Mouse (Mus musculus): ENCODE data around the gene Olfr695. TPM values are rescaled to one million over a fixed set of nuclear protein-coding genes. Genes with fewer than 3 reads are reported as not detected.

The Olfr695 gene
- not detected in 2 replicates for polyA plus RNA-seq (2012)

GRCm38 (mm10) chr7:106716296-106716695, at the start of gene Olfr695:
Gene Olfr695, minus strand, starts transcription at chr7:106716396.

GRCm38 (mm10) chr7:106755297-106755696, 39.1 kb upstream of the Olfr695 start, which contains the start of gene Olfr698:
Gene Olfr698, minus strand, starts transcription at chr7:106755397.

DNA sequence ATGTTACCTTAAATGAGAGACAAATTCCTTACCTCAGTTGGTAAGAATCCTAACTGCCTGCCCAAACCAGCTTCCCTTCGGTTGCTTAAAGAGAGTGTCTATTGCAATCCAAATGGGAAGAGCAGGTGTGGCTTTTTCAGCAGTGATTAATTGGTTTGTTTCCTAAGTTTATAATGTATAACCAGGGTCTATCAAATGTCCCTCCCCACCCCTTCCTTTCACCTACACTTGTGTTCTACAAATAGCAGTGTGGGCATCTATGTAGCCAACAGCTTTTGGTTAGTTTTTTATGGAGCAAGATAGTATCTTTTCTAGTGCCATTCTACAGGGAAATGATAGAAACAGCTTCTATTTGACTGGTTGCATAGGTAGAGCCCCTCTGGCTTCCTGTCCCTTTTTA, 26.1 kb upstream of the Olfr695 start, which contains the start of gene Olfr697:
Olfr697 (minus strand) TSS at position 101 of the 400 bp plus-strand sequence.

GRCm38 (mm10) chr7:106691714-106692113, 24.5 kb downstream of the Olfr695 start, which contains the start of gene Olfr694:
Gene Olfr694, minus strand, starts transcription at chr7:106691814.

GRCm38 (mm10) chr7:106680484-106680883, 35.7 kb downstream of the Olfr695 start, which contains the start of gene Olfr693:
Gene Olfr693, minus strand, starts transcription at chr7:106680584.

Other genes with a start within 250 kb of the Olfr695 start
- not detected in 2 replicates for gene Olfr693, start 35.8 kb downstream of the Olfr695 start, polyA plus RNA-seq (2012)
- gene Olfr694, start 24.6 kb downstream of the Olfr695 start, polyA plus RNA-seq (2012), result not detected in 2 replicates
- gene Olfr697, start 26.0 kb upstream of the Olfr695 start, polyA plus RNA-seq (2012), result not detected in 2 replicates
- not detected in 2 replicates for gene Olfr698, start 39.0 kb upstream of the Olfr695 start, polyA plus RNA-seq (2012)
- 0.18 TPM in 1 of 2 replicates, not detected in the other for gene Olfr699, start 76.8 kb upstream of the Olfr695 start, polyA plus RNA-seq (2012)
- not detected in 2 replicates for gene Olfr700, start 92.4 kb upstream of the Olfr695 start, polyA plus RNA-seq (2012)
- not detected in 2 replicates for gene Olfr701, start 97.7 kb upstream of the Olfr695 start, polyA plus RNA-seq (2012)
- gene Olfr702, start 117.5 kb upstream of the Olfr695 start, polyA plus RNA-seq (2012), result not detected in 2 replicates
- gene Olfr703, start 127.0 kb upstream of the Olfr695 start, polyA plus RNA-seq (2012), result not detected in 2 replicates
- not detected in 2 replicates for gene Olfr704, start 146.8 kb upstream of the Olfr695 start, polyA plus RNA-seq (2012)
- gene Olfr705, start 160.5 kb upstream of the Olfr695 start, polyA plus RNA-seq (2012), result not detected in 2 replicates
- gene Olfr706, start 171.8 kb upstream of the Olfr695 start, polyA plus RNA-seq (2012), result not detected in 2 replicates
- gene Olfr707, start 184.8 kb upstream of the Olfr695 start, polyA plus RNA-seq (2012), result not detected in 2 replicates
- gene Olfr1532-ps1, start 191.6 kb upstream of the Olfr695 start, polyA plus RNA-seq (2012), result not detected in 2 replicates
- gene Olfr709-ps1, start 215.8 kb upstream of the Olfr695 start, polyA plus RNA-seq (2012), result not detected in 2 replicates
- not detected in 2 replicates for gene Olfr710, start 231.9 kb upstream of the Olfr695 start, polyA plus RNA-seq (2012)
- not detected in 2 replicates for gene Olfr6, start 247.5 kb upstream of the Olfr695 start, polyA plus RNA-seq (2012)

All from megakaryocyte-erythroid progenitor cell, adult 5 weeks (primary cell).